Comparison of ENCODE assay signal across 8 mouse cellular contexts in the genomic region with DNA sequence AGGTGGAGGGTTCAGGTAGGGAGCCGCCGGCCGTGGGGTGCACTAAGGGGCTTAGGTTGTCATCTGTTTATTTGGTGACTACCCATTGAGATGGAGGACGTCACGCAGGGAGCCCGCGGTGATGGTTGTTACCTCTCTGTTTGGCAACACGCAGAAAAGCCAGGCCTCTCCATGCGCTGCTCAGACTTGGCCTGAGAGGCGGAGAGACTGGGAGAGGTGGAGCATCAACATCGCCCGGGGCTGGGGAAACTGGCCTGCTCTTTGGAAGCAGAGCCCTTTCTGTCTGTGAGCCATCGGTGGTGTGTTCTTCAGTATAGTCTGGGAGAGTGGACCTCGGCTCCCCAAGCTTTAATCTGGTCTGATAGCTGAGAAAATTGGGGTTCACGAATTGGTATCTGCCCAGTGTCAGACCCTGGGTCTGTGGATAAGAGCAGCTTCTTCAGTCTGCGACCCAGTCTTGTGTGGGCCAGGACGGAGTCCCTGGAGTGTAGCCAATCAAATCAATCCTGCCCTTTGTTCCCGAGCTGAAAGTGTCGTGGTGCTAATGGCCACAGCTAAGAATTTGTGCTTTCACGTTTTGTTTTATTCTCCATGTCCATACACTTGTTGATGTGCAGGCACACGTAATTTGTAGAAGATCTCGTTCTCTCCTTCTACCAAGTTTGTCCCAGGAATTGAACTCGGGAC. TPM values are rescaled to one million over a fixed set of nuclear protein-coding genes. Genes with fewer than 3 reads are reported as not detected.
DNase-seq lines count a peak whose midpoint lies in the region; ATAC-seq and TF ChIP-seq lines count a peak whose summit lies in the region.

No protein-coding gene starts in this region.

- TF ChIP-seq CTCF in midbrain, postnatal 0 days (IDR thresholded peaks at IDR 0.05), result no peak
- TF ChIP-seq CTCF in stomach, postnatal 0 days (IDR thresholded peaks at IDR 0.05; ENCODE audit: low read depth), result no peak

- DNase-seq in adrenal gland, postnatal 14 days, result peak; percentile 57
- DNase-seq in adrenal gland, postnatal 25 days, result no peak
- peak; percentile 21 for DNase-seq in midbrain, postnatal 0 days (ENCODE audit: low spot score)
- peak; percentile 48 for DNase-seq in stomach, postnatal 0 days (ENCODE audit: low spot score)
- DNase-seq in spleen, postnatal 14 days (ENCODE audit: low spot score in 2 of 2), result no peak
- no peak for DNase-seq in c-Kit-positive CD71-positive TER-119-positive erythroid progenitor cells, embryonic 14.5 days (ENCODE audit: low spot score)

- H3K9ac ChIP-seq in midbrain, postnatal 0 days (replicated peaks; ENCODE audit: low read length, poor library complexity, severe bottlenecking), result no peak overlapping the region
- no peak overlapping the region for H3K9ac ChIP-seq in midbrain, embryonic 15.5 days
- H3K9ac ChIP-seq in kidney, embryonic 15.5 days, result peak overlapping the region; percentile 42; the same call in 1 of the 2 replicates
- no peak overlapping the region for H3K9ac ChIP-seq in stomach, postnatal 0 days (ENCODE audit: low read length)

- H3K4me1 ChIP-seq in midbrain, postnatal 0 days (ENCODE audit: insufficient read depth, low read length), result peaks cover 7% of the 10 kb centered on the region; the same call in 1 of the 2 replicates
- H3K4me1 ChIP-seq in midbrain, embryonic 15.5 days, result peaks cover 10% of the 10 kb centered on the region
- peaks cover 20% of the 10 kb centered on the region for H3K4me1 ChIP-seq in kidney, embryonic 15.5 days
- no peaks in the 10 kb centered on the region; the same call in 1 of the 2 replicates for H3K4me1 ChIP-seq in stomach, postnatal 0 days (replicated peaks; ENCODE audit: control insufficient read depth, insufficient read depth)

- no peak for ATAC-seq in midbrain, postnatal 0 days (ENCODE audit: low FRiP score)
- no peak for ATAC-seq in midbrain, embryonic 15.5 days (replicated peaks)
- ATAC-seq in kidney, embryonic 15.5 days (replicated peaks; ENCODE audit: low FRiP score), result peak; percentile 44; the same call in 1 of the 2 replicates
- ATAC-seq in stomach, postnatal 0 days (ENCODE audit: low FRiP score, low TSS enrichment), result no peak

- no peak overlapping the region for H3K4me2 ChIP-seq in midbrain, postnatal 0 days (ENCODE audit: low read depth, low read length, poor library complexity, severe bottlenecking)
- H3K4me2 ChIP-seq in midbrain, embryonic 15.5 days, result no peak overlapping the region
- peak overlapping the region; percentile 81 for H3K4me2 ChIP-seq in kidney, embryonic 15.5 days
- H3K4me2 ChIP-seq in stomach, postnatal 0 days (replicated peaks; ENCODE audit: low read depth), result peak overlapping the region; percentile 87

- TF ChIP-seq EP300 in stomach, postnatal 0 days (optimal IDR thresholded peaks at IDR 0.05), result no peak

- no peak overlapping the region for H3K27ac ChIP-seq in midbrain, postnatal 0 days (ENCODE audit: low read depth, low read length)
- no peak overlapping the region for H3K27ac ChIP-seq in midbrain, embryonic 15.5 days
- H3K27ac ChIP-seq in kidney, embryonic 15.5 days, result no peak overlapping the region
- H3K27ac ChIP-seq in stomach, postnatal 0 days (replicated peaks), result peak overlapping the region; percentile 94

- peaks cover 26% of the 10 kb centered on the region for H3K27me3 ChIP-seq in midbrain, postnatal 0 days (ENCODE audit: insufficient read depth, low read length)
- H3K27me3 ChIP-seq in midbrain, embryonic 15.5 days (replicated peaks), result peaks cover 34% of the 10 kb centered on the region
- peaks cover 36% of the 10 kb centered on the region for H3K27me3 ChIP-seq in kidney, embryonic 15.5 days
- H3K27me3 ChIP-seq in stomach, postnatal 0 days (ENCODE audit: control insufficient read depth, insufficient read depth, low read length), result no peaks in the 10 kb centered on the region

- H3K9me3 ChIP-seq in midbrain, postnatal 0 days (ENCODE audit: low read length), result no peaks in the 10 kb centered on the region
- no peaks in the 10 kb centered on the region for H3K9me3 ChIP-seq in midbrain, embryonic 15.5 days
- no peaks in the 10 kb centered on the region for H3K9me3 ChIP-seq in kidney, embryonic 15.5 days (replicated peaks)
- no peaks in the 10 kb centered on the region for H3K9me3 ChIP-seq in stomach, postnatal 0 days (ENCODE audit: control insufficient read depth, low read length)

- no peaks in the 10 kb centered on the region for H3K36me3 ChIP-seq in midbrain, postnatal 0 days (ENCODE audit: insufficient read depth, low read length)
- no peaks in the 10 kb centered on the region for H3K36me3 ChIP-seq in midbrain, embryonic 15.5 days (replicated peaks)
- H3K36me3 ChIP-seq in kidney, embryonic 15.5 days, result no peaks in the 10 kb centered on the region
- no peaks in the 10 kb centered on the region for H3K36me3 ChIP-seq in stomach, postnatal 0 days (ENCODE audit: control insufficient read depth, insufficient read depth, low read length)

- 29% methylated on average over 23 of the region's 23 CpGs for WGBS in midbrain, postnatal 0 days
- WGBS in midbrain, embryonic 15.5 days, result 21% methylated on average over 23 of the region's 23 CpGs
- WGBS in kidney, embryonic 15.5 days, result 28% methylated on average over 23 of the region's 23 CpGs
- 33% methylated on average over 23 of the region's 23 CpGs for WGBS in stomach, postnatal 0 days

- H3K4me3 ChIP-seq in midbrain, postnatal 0 days (ENCODE audit: low read depth, low read length), result no peak overlapping the region
- no peak overlapping the region for H3K4me3 ChIP-seq in midbrain, embryonic 15.5 days
- H3K4me3 ChIP-seq in kidney, embryonic 15.5 days (replicated peaks), result peak overlapping the region; percentile 52
- no peak overlapping the region; the same call in 1 of the 2 replicates for H3K4me3 ChIP-seq in stomach, postnatal 0 days (ENCODE audit: low read depth, low read length)

RNA-seq across cellular contexts. Expression of gene Cygb, which starts 41.2 kb away (rescaled TPM):
- total RNA-seq in adrenal gland, postnatal 14 days (2021), result 30.9 and 35.0 TPM in 2 replicates
- total RNA-seq in adrenal gland, postnatal 25 days (2021), result 18.7 and 25.4 TPM in 2 replicates
- total RNA-seq in midbrain, postnatal 0 days (2014; rRNA removed), result 38.7 and 44.2 TPM in 2 replicates
- polyA plus RNA-seq in midbrain, postnatal 0 days (2015; fragmentation: Nextera tagmentation; extraction: Ambion mirVana), result 40.5 and 43.5 TPM in 2 replicates
- polyA plus RNA-seq in midbrain, embryonic 15.5 days (2015; fragmentation: Nextera tagmentation; extraction: Ambion mirVana), result 23.3 and 24.4 TPM in 2 replicates
- 13.7 and 16.0 TPM in 2 replicates for polyA plus RNA-seq in kidney, embryonic 15.5 days (2015; fragmentation: Nextera tagmentation; extraction: Ambion mirVana)
- 22.1 and 22.2 TPM in 2 replicates for polyA plus RNA-seq in stomach, postnatal 0 days (2015; fragmentation: Nextera tagmentation; extraction: Ambion mirVana)

RNA-seq across cellular contexts. Expression of gene Prcd, which starts 42.0 kb away (rescaled TPM):
- total RNA-seq in adrenal gland, postnatal 14 days (2021), result 5.3 and 6.1 TPM in 2 replicates
- 9.2 and 13.0 TPM in 2 replicates for total RNA-seq in adrenal gland, postnatal 25 days (2021)
- 3.7 TPM in 1 of 2 replicates, not detected in the other for total RNA-seq in midbrain, postnatal 0 days (2014; rRNA removed)
- 4.8 and 6.0 TPM in 2 replicates for polyA plus RNA-seq in midbrain, postnatal 0 days (2015; fragmentation: Nextera tagmentation; extraction: Ambion mirVana)
- 1.5 and 3.0 TPM in 2 replicates for polyA plus RNA-seq in midbrain, embryonic 15.5 days (2015; fragmentation: Nextera tagmentation; extraction: Ambion mirVana)
- polyA plus RNA-seq in kidney, embryonic 15.5 days (2015; fragmentation: Nextera tagmentation; extraction: Ambion mirVana), result 1.1 and 1.6 TPM in 2 replicates
- polyA plus RNA-seq in stomach, postnatal 0 days (2015; fragmentation: Nextera tagmentation; extraction: Ambion mirVana), result 2.6 and 2.7 TPM in 2 replicates

Comparison
In these comparisons a context has a peak if more than half of its experiments do, and no peak if none do; other contexts are left out.
1. DNase-seq: peak in adrenal gland, postnatal 14 days (single experiment), midbrain, postnatal 0 days (single experiment) and stomach, postnatal 0 days (single experiment); none in adrenal gland, postnatal 25 days (single experiment), spleen, postnatal 14 days (0 of 2) and c-Kit-positive CD71-positive TER-119-positive erythroid progenitor cells, embryonic 14.5 days (single experiment).
2. H3K4me2 ChIP-seq: peak in kidney, embryonic 15.5 days (single experiment) and stomach, postnatal 0 days (single experiment); none in midbrain, postnatal 0 days (single experiment) and midbrain, embryonic 15.5 days (single experiment).